Mouse (Mus musculus): ENCODE data around the gene Nf1. TPM values are rescaled to one million over a fixed set of nuclear protein-coding genes. Genes with fewer than 3 reads are reported as not detected.

Nf1 gene
- polyA plus RNA-seq, 1 experiment from 2014 or later = 7.2 TPM

DNA sequence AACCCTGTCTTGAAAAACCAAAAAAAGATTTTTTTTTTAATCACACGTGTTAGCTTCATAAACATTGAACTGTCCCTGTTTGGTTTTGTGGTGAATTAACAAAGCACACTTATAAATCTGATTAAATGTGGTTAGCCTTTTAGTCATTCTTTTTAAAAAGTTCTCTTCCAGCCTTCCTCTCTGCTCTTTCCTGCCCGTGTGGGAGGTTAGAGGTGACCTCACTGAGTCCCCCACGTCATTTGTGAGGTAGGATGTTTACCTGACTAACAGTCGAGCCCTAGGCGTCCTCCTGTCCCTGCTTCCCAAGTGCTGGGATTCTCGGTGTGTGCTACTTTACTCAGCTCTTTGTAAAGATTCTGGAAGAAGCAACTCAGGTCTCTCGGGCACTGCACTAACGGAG lies 26.8 kb downstream of the Nf1 start:
- Histone ChIP-seq H3K4me1 (ENCODE audit: insufficient read depth, low read depth, low read length) (peaks cover 5% of the 10 kb centered on the region; the same call in 1 of the 2 replicates), H3K36me3 (ENCODE audit: insufficient read depth, low read length) (no peaks in the 10 kb centered on the region), H3K27me3 (replicated peaks; ENCODE audit: insufficient read depth, low read length) (no peaks in the 10 kb centered on the region), H3K9ac (replicated peaks; ENCODE audit: low read depth) (no peak overlapping the region), H3K4me2 (replicated peaks; ENCODE audit: low read depth, low read length) (no peak overlapping the region), H3K9me3 (ENCODE audit: low read length) (no peaks in the 10 kb centered on the region), H3K27ac (ENCODE audit: low read length) (0 out of 2 replicates have a peak overlapping the region, but pooled peaks have one; percentile 14), H3K4me3 (ENCODE audit: low read depth, low read length) (no peak overlapping the region)
- 28% methylated on average over 8 of the region's 8 CpGs for WGBS
- TF ChIP-seq EP300 (IDR thresholded peaks at IDR 0.05) = no peak
- peak; percentile 21 for DNase-seq (ENCODE audit: low spot score)
- no peak for ATAC-seq

DNA sequence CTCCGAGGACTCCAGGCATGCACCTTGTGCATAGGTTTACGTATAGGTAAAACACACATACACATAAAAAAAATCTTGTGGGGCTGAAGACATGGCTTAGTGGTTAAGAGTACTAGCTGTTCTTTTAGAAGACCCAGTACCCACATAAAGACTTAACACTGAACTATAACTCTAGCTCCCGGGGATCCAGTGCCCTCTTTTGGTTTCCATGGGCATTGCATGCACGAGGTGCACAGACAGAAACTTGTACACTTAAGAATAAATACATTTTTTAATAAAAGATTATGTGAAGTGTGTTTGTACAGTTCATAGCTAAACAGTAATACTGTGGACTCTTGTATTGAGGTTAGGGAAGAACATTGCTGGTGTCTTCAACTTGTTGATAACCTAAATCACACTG lies 33.5 kb downstream of the Nf1 start:
- no peaks in the 10 kb centered on the region for H3K4me1 ChIP-seq (ENCODE audit: insufficient read depth, low read depth, low read length)
- H3K9ac ChIP-seq (replicated peaks; ENCODE audit: low read depth) = no peak overlapping the region
- no peak overlapping the region for H3K4me3 ChIP-seq (ENCODE audit: low read depth, low read length)
- 86% methylated on average over 4 of the region's 4 CpGs for WGBS
- H3K36me3 ChIP-seq (ENCODE audit: insufficient read depth, low read length) = no peaks in the 10 kb centered on the region
- no peak overlapping the region for H3K4me2 ChIP-seq (replicated peaks; ENCODE audit: low read depth, low read length)
- H3K27ac ChIP-seq (ENCODE audit: low read length) = no peak overlapping the region
- no peaks in the 10 kb centered on the region for H3K27me3 ChIP-seq (replicated peaks; ENCODE audit: insufficient read depth, low read length)
- no peaks in the 10 kb centered on the region for H3K9me3 ChIP-seq (ENCODE audit: low read length)
- ATAC-seq (no peak), DNase-seq (ENCODE audit: low spot score) (no peak)
- TF ChIP-seq EP300 (IDR thresholded peaks at IDR 0.05) (no peak), CTCF (IDR thresholded peaks at IDR 0.05) (peak; percentile 45)

GRCm38 (mm10) chr11:79398336-79398735 lies 58.8 kb downstream of the Nf1 start:
- H3K27me3 ChIP-seq (replicated peaks; ENCODE audit: insufficient read depth, low read length) = no peaks in the 10 kb centered on the region
- H3K27ac ChIP-seq (ENCODE audit: low read length) = no peak overlapping the region
- TF ChIP-seq EP300 (IDR thresholded peaks at IDR 0.05) (no peak), CTCF (IDR thresholded peaks at IDR 0.05) (peak; percentile 97)
- DNase-seq (ENCODE audit: low spot score) (peak; percentile 80), ATAC-seq (0 out of 2 replicates have a peak, but pooled peaks have one; percentile 44)
- no peaks in the 10 kb centered on the region for H3K36me3 ChIP-seq (ENCODE audit: insufficient read depth, low read length)
- H3K4me1 ChIP-seq (ENCODE audit: insufficient read depth, low read depth, low read length) = no peaks in the 10 kb centered on the region
- H3K9ac ChIP-seq (replicated peaks; ENCODE audit: low read depth) = no peak overlapping the region
- no peak overlapping the region for H3K4me2 ChIP-seq (replicated peaks; ENCODE audit: low read depth, low read length)
- no peaks in the 10 kb centered on the region for H3K9me3 ChIP-seq (ENCODE audit: low read length)
- no peak overlapping the region for H3K4me3 ChIP-seq (ENCODE audit: low read depth, low read length)
- 42% methylated on average over 3 of the region's 3 CpGs for WGBS

DNA sequence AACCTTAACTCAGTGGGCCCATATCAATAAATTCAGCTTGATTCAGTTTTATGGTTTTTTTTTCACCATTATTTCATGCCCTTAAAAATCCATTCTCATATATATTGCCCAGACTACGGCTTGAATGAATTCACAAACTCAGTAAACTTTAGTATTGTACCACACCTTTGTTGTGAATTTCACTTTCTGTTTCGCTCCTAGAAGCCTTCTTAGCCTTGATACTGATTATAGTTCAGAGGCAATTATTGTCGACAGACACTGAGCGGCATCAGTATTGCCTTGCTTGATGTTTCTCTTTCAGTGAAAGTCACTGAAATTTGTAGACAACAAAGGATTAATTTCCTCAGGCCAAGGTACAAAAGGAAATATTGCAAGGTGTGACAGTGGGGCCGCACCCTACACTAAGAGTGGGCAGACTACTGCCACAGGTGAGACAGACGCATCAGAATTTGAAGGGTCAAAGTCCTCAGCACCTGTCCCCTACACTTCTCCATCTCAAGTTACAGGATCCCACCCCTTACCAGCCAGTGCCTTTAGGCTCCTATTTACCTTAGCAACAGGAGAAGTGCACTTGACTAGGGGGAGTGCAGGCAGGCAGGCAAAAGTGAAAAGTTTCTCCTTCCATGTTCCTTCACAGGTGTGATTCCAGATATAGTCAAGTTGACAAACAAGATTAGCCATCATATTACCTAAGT lies 64.3 kb downstream of the Nf1 start:
- no peak for TF ChIP-seq CTCF (IDR thresholded peaks at IDR 0.05)
- no peaks in the 10 kb centered on the region for H3K36me3 ChIP-seq (ENCODE audit: insufficient read depth, low read length)
- H3K27ac ChIP-seq (ENCODE audit: low read length) = no peak overlapping the region
- H3K9ac ChIP-seq (replicated peaks; ENCODE audit: low read depth) = no peak overlapping the region
- no peaks in the 10 kb centered on the region for H3K9me3 ChIP-seq (ENCODE audit: low read length)
- no peaks in the 10 kb centered on the region for H3K27me3 ChIP-seq (replicated peaks; ENCODE audit: insufficient read depth, low read length)
- WGBS = 71% methylated on average over 6 of the region's 6 CpGs
- no peaks in the 10 kb centered on the region for H3K4me1 ChIP-seq (ENCODE audit: insufficient read depth, low read depth, low read length)
- H3K4me2 ChIP-seq (replicated peaks; ENCODE audit: low read depth, low read length) = 0 out of 2 replicates have a peak overlapping the region, but pooled peaks have one; percentile 9
- peak; percentile 40 for ATAC-seq
- no peak overlapping the region for H3K4me3 ChIP-seq (ENCODE audit: low read depth, low read length)
- peak; percentile 53 for DNase-seq (ENCODE audit: low spot score)

GRCm38 (mm10) chr11:79413761-79414513 lies 74.4 kb downstream of the Nf1 start:
- Histone ChIP-seq H3K27me3 (replicated peaks; ENCODE audit: insufficient read depth, low read length) (no peaks in the 10 kb centered on the region), H3K4me1 (ENCODE audit: insufficient read depth, low read depth, low read length) (no peaks in the 10 kb centered on the region), H3K36me3 (ENCODE audit: insufficient read depth, low read length) (peaks cover 4% of the 10 kb centered on the region; the same call in 1 of the 2 replicates), H3K4me3 (ENCODE audit: low read depth, low read length) (no peak overlapping the region), H3K27ac (ENCODE audit: low read length) (no peak overlapping the region), H3K4me2 (replicated peaks; ENCODE audit: low read depth, low read length) (no peak overlapping the region), H3K9me3 (ENCODE audit: low read length) (no peaks in the 10 kb centered on the region), H3K9ac (replicated peaks; ENCODE audit: low read depth) (no peak overlapping the region)
- no peak for TF ChIP-seq CTCF (IDR thresholded peaks at IDR 0.05)
- 0 out of 2 replicates have a peak, but pooled peaks have one; percentile 15 for TF ChIP-seq EP300 (IDR thresholded peaks at IDR 0.05)
- WGBS = 77% methylated on average over 7 of the region's 7 CpGs
- ATAC-seq (peak; percentile 61), DNase-seq (ENCODE audit: low spot score) (peak; percentile 60)

- H3K36me3 ChIP-seq (ENCODE audit: insufficient read depth, low read length) = no peaks in the 10 kb centered on the region
- DNase-seq (ENCODE audit: low spot score) (no peak), ATAC-seq (no peak)
- no peak overlapping the region for H3K27ac ChIP-seq (ENCODE audit: low read length)
- no peaks in the 10 kb centered on the region for H3K9me3 ChIP-seq (ENCODE audit: low read length)
- no peak overlapping the region for H3K4me3 ChIP-seq (ENCODE audit: low read depth, low read length)
- H3K27me3 ChIP-seq (replicated peaks; ENCODE audit: insufficient read depth, low read length) = no peaks in the 10 kb centered on the region
- WGBS = 82% methylated on average over 5 of the region's 5 CpGs
- no peak overlapping the region for H3K9ac ChIP-seq (replicated peaks; ENCODE audit: low read depth)
- no peak overlapping the region for H3K4me2 ChIP-seq (replicated peaks; ENCODE audit: low read depth, low read length)
- no peaks in the 10 kb centered on the region for H3K4me1 ChIP-seq (ENCODE audit: insufficient read depth, low read depth, low read length)
- TF ChIP-seq EP300 (IDR thresholded peaks at IDR 0.05) = no peak
- no peak for TF ChIP-seq CTCF (IDR thresholded peaks at IDR 0.05)
Observed at GRCm38 (mm10) chr11:79422496-79422895, 83.0 kb downstream of the Nf1 start.
